Mouse (Mus musculus) gastrocnemius, adult 8-10 months (tissue): Measurements from ENCODE around the gene Rps6kb2. TPM values are rescaled to one million over a fixed set of nuclear protein-coding genes. Genes with fewer than 3 reads are reported as not detected.

Experiments used
- DNase-seq, 2 experiments: peaks; one replicate each; pipeline ENCODE4 v3.0.0; 2022; ENCODE audit warnings: low spot score in 2 of 2
- total RNA-seq, 4 experiments: library from RNA; stranded (reverse); gene quantifications; 2 replicates each; pipeline ENCODE4 v1.2.4; 2022

The Rps6kb2 gene
- total RNA-seq, 4 experiments from 2014 or later: 18.6 to 28.4 (median 25.7) TPM

DNA sequence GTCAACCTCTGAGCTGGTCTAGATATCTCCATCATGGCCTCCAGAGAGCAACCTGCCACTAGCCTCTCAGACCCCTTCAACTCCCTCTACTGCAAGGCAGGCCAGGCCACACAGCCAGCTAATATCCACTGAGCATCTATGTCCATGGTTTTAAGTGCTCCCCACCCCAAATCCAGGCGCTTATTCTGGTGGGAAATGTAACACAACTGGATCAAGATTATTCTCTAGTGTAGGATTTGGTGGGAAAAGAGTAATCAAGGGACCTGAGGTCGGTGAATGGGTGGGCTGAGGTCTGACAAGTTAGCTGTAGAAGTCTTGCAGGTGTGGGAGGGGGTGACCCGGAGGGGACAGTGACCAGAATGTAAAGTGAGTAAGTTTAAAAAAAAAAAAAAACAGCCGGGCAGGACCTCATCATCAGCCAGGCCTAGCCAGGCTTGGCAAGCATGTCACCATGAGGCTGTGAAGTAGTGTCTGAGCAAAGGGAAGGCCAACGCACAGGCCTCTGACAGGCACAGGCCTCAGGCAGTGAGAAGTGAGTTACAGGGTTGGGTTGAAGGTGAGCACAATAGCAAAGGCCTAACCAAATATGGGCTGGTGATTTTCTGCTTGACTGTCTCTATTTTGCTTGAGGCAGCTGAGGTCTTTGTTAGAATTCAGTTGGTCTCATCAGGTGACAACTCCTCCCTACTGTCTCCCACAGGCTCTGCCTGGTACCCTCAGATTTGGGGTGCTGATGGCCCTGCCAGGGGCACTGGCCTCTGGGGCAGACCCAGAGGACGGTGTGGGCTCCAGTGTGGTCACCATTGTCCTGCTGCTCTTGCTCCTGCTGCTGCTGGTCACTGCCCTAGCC lies 7.7 kb downstream of the Rps6kb2 start:
- no peak for DNase-seq

DNA sequence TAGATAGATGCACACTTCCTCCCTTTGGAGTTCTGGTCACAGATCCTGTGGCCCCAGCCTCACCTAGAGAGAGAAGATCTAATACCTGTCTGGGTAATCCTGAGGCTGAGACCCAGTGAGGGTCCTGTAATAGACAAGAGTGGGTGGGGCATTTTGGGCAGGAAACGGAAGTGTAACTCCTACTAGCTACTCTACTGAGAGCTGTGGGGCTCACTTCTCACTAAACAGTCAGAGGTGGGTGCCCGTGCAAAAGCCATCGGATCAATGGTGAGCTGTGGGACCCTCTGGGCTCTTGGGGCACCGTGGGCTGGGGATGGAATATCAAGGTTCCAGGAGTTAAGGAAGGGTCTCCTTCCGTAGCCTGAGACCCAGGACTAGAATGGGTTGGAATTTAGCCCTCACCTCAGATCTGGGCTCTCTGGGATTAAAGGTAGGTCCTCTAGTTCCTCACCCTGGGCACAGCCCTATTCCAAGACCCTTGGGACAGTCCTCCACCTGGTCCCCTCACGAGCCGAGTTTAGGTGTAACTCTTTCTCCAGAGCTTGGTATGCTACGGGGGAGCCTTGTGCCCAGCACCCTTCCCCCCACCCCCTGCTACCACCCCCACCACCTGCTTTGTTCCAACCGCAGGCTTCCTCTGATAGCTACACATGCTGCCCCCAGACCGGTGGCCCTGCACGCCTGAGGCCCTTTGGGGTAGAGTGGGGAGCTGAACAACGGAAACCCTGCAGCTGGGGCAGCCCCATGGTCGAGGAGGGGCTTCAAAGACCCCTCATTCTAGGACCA lies 8.5 kb downstream of the Rps6kb2 start:
- DNase-seq: no peak

GRCm38 (mm10) chr19:4153232-4153654 lies 9.9 kb downstream of the Rps6kb2 start, which contains the start of gene Ptprcap:
Gene Ptprcap (plus strand): TSS chr19:4153604.
- DNase-seq: no peak

DNA sequence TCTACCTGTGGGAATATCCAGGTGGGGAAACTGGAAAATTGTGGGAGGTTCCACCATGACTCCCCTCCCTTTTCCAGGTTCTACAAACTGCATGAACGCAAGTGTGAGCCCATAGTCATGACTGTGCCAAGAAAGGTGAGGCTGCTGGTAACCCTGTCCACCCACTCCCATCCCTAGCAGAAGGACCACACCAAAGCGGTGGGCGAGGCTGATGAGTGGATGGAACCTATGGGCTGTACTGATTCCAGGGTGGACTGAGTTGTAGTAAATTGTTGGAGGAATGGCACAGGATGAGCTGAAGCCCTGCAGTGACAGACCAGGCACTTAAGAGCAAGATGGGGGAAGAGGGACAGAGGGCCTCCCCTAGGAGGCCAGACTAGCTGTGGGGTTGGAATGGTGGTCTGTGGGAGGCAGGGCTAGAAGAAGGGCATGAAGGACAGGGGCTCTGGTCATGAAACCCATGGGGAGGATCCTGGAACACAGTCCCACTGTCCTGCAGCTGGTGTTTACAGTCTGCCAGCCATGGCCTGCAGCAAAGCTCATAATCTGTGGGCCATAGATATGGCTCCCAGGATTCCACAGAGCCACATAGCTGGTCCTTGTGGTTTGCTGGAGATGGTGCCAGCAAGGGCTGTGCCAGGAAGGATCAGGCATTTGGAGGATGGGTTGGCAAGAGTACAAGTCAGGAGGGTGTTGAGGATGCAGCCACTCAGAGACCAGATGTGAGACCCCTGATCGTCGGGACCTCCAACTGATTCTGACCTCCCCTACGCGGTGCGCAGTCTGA lies 10.5 kb downstream of the Rps6kb2 start:
- DNase-seq: no peak

GRCm38 (mm10) chr19:4151898-4152297 lies 11.3 kb downstream of the Rps6kb2 start:
- DNase-seq: no peak

DNA sequence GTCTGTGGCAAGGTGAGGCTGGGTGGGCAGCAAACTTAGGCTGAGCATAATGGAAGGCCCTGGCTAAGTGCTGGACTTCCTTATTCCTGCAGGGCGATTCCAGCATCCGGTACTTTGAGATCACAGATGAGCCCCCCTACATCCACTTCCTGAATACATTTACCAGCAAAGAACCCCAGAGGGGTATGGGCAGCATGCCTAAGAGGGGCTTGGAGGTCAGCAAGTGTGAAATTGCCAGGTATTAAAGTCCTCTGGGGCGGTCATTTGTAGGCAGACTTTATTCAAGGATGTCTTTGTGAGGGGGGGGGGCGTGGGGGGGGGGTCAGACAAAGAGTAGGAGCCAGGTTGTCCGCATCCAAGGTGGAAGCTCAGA lies 11.7 kb downstream of the Rps6kb2 start:
- no peak for DNase-seq

GRCm38 (mm10) chr19:4150567-4151487 lies 12.3 kb downstream of the Rps6kb2 start:
- DNase-seq: no peak

DNA sequence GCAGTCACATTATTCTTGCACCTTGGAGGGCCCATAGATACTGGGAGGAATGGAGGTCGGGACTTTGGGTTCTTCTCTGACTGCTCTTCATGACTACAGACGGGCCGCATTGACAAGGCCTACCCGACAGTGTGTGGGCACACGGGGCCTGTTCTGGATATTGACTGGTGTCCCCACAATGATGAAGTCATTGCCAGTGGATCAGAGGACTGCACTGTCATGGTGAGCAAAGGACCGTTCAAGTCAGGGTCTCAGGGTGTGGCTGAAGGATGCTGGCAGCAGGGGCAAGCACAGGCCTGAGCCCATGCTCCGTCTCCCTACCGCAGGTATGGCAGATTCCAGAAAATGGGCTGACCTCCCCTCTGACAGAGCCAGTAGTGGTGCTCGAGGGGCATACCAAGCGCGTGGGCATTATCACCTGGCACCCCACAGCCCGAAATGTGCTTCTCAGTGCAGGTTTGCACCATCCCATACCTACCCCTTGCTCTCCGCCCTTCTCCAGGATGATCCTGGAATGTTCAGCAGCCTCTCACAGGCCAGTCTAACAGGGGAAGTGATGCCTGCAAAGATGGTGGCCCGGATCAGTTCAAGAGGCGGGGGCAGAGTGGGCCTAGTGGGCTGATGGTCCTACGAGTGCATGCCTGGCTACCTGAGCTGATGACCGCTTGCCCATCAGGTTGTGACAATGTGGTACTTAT lies 13.2 kb downstream of the Rps6kb2 start:
- DNase-seq: no peak

DNA sequence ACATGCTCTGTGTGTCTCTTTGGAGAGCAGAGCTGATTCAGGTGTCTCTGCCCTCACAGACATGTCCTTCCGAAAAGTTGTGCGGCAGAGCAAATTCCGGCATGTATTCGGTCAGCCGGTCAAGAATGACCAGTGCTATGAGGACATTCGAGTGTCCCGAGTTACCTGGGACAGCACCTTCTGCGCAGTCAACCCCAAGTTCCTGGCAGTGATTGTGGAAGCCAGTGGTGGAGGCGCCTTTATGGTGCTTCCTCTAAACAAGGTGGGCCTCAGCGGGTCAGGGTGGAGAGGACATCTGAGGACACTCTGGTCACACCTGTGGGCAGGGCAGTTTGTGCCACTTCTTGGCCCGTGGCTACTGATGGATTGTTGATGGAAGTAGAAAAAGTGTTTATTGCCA lies 13.9 kb downstream of the Rps6kb2 start:
- DNase-seq: no peak

GRCm38 (mm10) chr19:4148819-4149218 lies 14.3 kb downstream of the Rps6kb2 start:
- no peak for DNase-seq

DNA sequence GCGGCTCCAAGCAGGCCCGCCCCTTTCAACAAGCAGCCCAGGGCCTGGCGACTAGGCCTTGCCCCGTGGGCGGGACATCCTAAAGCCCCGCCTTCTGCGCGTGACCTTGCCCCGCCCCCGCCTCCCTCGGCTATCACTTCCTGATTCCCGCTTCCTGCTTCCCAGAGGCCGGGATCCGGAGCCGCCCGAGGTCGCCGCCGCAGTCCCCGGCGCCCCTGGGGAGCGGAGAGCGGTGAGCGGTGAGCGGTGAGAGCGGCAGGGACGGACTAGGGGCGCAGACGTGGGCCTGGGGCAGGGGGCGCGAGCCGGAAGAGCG lies 14.7 kb downstream of the Rps6kb2 start, which contains the start of gene Coro1b:
TSS of gene Coro1b (plus strand) at position 129 of the 316 bp plus-strand sequence.
- DNase-seq: peak; percentile 94

DNA sequence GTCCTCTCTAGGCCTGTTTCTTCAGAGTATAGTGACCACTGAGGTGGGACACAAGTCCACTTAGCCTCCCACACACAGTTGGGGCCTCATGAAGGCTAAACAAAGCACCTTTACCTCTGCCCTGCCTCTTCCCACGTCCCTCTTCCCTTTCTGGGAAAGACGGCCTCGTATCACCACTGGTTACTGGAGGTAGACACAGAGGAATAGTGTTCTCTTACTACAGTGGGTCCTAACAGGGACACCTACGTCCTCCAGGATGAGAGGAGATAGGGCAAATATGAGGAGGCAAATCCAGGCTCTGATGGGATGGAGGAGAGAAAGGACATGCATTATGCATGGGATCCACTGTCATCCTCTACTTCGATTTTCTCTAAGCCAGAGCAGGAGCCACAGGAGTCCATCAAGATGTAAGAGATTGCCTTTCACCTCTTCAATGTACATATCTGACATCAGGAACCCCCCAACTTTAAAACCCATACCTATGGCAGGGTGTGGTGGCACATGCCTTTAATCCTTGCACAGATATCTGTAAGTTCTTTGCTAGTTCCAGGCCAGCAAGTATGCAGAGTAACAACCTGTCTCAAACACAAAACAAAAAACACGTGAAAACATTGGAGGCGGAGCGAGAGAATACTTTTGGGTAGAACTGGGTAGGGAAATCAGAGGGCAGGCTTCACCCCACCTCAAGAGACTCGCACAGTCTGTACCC lies 15.2 kb downstream of the Rps6kb2 start:
- no peak for DNase-seq

GRCm38 (mm10) chr19:4147022-4147405 lies 16.1 kb downstream of the Rps6kb2 start:
- no peak for DNase-seq

- DNase-seq: no peak
Measured at GRCm38 (mm10) chr19:4146366-4147021, 16.7 kb downstream of the Rps6kb2 start.

- DNase-seq: no peak
Measured at GRCm38 (mm10) chr19:4145936-4146335, 17.2 kb downstream of the Rps6kb2 start.

DNA sequence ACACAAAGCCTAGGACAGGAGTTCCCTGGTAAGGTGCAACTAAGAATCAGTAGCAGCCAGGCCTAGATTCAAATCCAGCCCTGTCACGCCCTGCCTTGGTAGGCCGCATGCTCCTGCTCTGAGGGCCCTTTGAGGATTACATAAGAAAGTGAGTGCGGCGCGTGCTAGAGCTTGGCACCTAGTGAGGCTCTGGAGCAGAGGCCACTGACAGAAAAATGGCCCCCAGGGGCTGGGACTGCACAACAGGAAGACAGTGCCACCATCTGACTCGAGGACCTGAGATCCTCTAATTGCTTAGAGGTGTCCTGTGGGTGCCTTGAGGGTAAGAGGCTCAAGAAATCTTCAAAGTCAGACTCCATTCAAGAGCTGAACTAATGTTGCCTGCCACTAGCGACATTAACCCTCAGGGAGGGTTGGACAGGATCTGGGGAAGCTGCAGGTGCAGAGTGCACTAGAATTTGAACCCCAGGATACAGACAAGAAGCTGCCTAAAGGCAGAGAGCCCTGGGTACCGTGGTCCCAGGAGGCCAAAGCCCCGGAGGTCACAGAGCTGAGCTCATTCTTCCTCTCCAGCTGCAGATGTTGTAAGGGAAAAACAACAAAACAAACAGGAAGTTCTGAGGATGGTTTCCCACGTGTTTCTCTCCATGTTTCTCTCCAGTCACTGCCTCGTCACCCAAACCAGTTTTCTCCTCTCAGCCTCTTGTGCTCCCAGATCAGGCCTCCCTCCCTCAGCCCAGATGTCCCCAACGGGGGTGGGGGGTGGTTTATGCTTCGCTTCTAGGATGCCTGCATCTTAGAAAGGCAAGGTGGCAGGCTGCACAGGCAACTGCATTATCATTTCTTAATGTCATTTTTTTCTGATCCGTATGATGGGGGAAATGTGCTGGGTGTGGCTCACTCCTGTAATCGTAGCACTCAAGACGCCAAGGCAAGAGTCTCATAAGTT lies 18.3 kb downstream of the Rps6kb2 start:
- no peak for DNase-seq

DNA sequence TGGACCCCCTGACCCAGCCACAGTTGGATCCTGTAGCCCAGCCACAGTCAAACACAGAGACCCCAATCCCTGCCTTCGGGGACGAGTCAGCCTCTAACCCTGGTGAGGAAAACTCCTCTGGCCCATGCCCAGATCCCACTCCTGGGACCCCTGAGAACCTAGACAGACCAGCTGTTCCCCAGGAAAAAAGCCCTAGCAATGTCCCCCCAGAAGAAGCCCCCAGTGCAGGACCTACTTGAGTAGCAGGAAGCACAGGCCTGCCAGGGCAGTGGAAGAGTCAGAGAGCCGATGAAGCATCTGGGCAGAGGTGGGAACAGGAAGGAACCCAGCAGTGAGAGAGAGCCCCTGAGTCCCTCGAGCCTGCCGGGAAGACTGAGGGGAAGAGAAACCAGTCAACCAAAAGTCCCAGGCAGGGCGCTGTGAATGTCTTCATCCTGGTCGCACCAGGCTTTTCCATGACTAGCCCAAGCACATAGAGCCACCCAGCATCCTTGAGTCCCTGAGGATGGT lies 19.3 kb downstream of the Rps6kb2 start, which contains the start of gene Cabp4:
TSS of gene Cabp4 (minus strand) at position 275 of the 510 bp plus-strand sequence.
- DNase-seq: no peak
